Mouse (Mus musculus): ENCODE measurements around the gene Pycr1. TPM values are rescaled to one million over a fixed set of nuclear protein-coding genes. Genes with fewer than 3 reads are reported as not detected.

The Pycr1 gene
- polyA plus RNA-seq, 1 experiment from 2014 or later = 25.4 TPM

Small RNA genes lying within 50 kb of the gene (microRNA-seq; reads per million reads assigned to microRNA genes)
- gene Mir6936 = 1.7 reads per million

Other genes starting within 250 kb of the Pycr1 start
- 32.5 and 34.5 TPM in 2 replicates for gene Nploc4, start 206.1 kb downstream of the Pycr1 start, polyA plus RNA-seq (2015; fragmentation: Nextera tagmentation; extraction: Ambion mirVana)
- gene Tspan10, start 201.1 kb downstream of the Pycr1 start, polyA plus RNA-seq (2015; fragmentation: Nextera tagmentation; extraction: Ambion mirVana) = not detected in 2 replicates
- gene Pde6g, start 190.3 kb downstream of the Pycr1 start, polyA plus RNA-seq (2015; fragmentation: Nextera tagmentation; extraction: Ambion mirVana) = 0.25 and 0.31 TPM in 2 replicates
- 12.7 and 13.0 TPM in 2 replicates for gene Oxld1, start 185.7 kb downstream of the Pycr1 start, polyA plus RNA-seq (2015; fragmentation: Nextera tagmentation; extraction: Ambion mirVana)
- gene Ccdc137, start 185.7 kb downstream of the Pycr1 start, polyA plus RNA-seq (2015; fragmentation: Nextera tagmentation; extraction: Ambion mirVana) = 31.2 and 35.5 TPM in 2 replicates
- 43.8 and 44.6 TPM in 2 replicates for gene Arl16, start 176.2 kb downstream of the Pycr1 start, polyA plus RNA-seq (2015; fragmentation: Nextera tagmentation; extraction: Ambion mirVana)
- 125 and 133 TPM in 2 replicates for gene Mrpl12, start 159.2 kb downstream of the Pycr1 start, polyA plus RNA-seq (2015; fragmentation: Nextera tagmentation; extraction: Ambion mirVana)
- gene Slc25a10, start 151.9 kb downstream of the Pycr1 start, polyA plus RNA-seq (2015; fragmentation: Nextera tagmentation; extraction: Ambion mirVana) = 67.5 and 70.9 TPM in 2 replicates
- gene Gcgr, start 113.1 kb downstream of the Pycr1 start, polyA plus RNA-seq (2015; fragmentation: Nextera tagmentation; extraction: Ambion mirVana) = 0.91 and 1.1 TPM in 2 replicates
- 205 and 209 TPM in 2 replicates for gene Mcrip1, start 94.0 kb downstream of the Pycr1 start, polyA plus RNA-seq (2015; fragmentation: Nextera tagmentation; extraction: Ambion mirVana)
- 0.65 and 1.7 TPM in 2 replicates for gene Ppp1r27, start 92.6 kb downstream of the Pycr1 start, polyA plus RNA-seq (2015; fragmentation: Nextera tagmentation; extraction: Ambion mirVana)
- 847 and 883 TPM in 2 replicates for gene P4hb, start 70.5 kb downstream of the Pycr1 start, polyA plus RNA-seq (2015; fragmentation: Nextera tagmentation; extraction: Ambion mirVana)
- gene Arhgdia, start 62.1 kb downstream of the Pycr1 start, polyA plus RNA-seq (2015; fragmentation: Nextera tagmentation; extraction: Ambion mirVana) = 697 and 699 TPM in 2 replicates
- 511 and 543 TPM in 2 replicates for gene Alyref, start 45.4 kb downstream of the Pycr1 start, polyA plus RNA-seq (2015; fragmentation: Nextera tagmentation; extraction: Ambion mirVana)
- gene Anapc11, start 45.3 kb downstream of the Pycr1 start, polyA plus RNA-seq (2015; fragmentation: Nextera tagmentation; extraction: Ambion mirVana) = 215 and 222 TPM in 2 replicates
- 0.78 and 1.4 TPM in 2 replicates for gene Npb, start 35.3 kb downstream of the Pycr1 start, polyA plus RNA-seq (2015; fragmentation: Nextera tagmentation; extraction: Ambion mirVana)
- 103 and 126 TPM in 2 replicates for gene Pcyt2, start 25.8 kb downstream of the Pycr1 start, polyA plus RNA-seq (2015; fragmentation: Nextera tagmentation; extraction: Ambion mirVana)
- gene Sirt7, start 18.5 kb downstream of the Pycr1 start, polyA plus RNA-seq (2015; fragmentation: Nextera tagmentation; extraction: Ambion mirVana) = 32.6 and 34.3 TPM in 2 replicates
- gene Mafg, start 10.2 kb downstream of the Pycr1 start, polyA plus RNA-seq (2015; fragmentation: Nextera tagmentation; extraction: Ambion mirVana) = 23.3 and 24.5 TPM in 2 replicates
- gene Myadml2, start 4.4 kb upstream of the Pycr1 start, polyA plus RNA-seq (2015; fragmentation: Nextera tagmentation; extraction: Ambion mirVana) = 0.55 and 1.3 TPM in 2 replicates
- gene Notum, start 17.4 kb upstream of the Pycr1 start, polyA plus RNA-seq (2015; fragmentation: Nextera tagmentation; extraction: Ambion mirVana) = 4.1 and 4.3 TPM in 2 replicates
- 138 and 143 TPM in 2 replicates for gene Aspscr1, start 29.2 kb upstream of the Pycr1 start, polyA plus RNA-seq (2015; fragmentation: Nextera tagmentation; extraction: Ambion mirVana)
- gene Cenpx, start 70.0 kb upstream of the Pycr1 start, polyA plus RNA-seq (2015; fragmentation: Nextera tagmentation; extraction: Ambion mirVana) = 160 and 167 TPM in 2 replicates
- gene Lrrc45, start 70.2 kb upstream of the Pycr1 start, polyA plus RNA-seq (2015; fragmentation: Nextera tagmentation; extraction: Ambion mirVana) = 57.9 and 59.9 TPM in 2 replicates
- gene Rac3, start 77.7 kb upstream of the Pycr1 start, polyA plus RNA-seq (2015; fragmentation: Nextera tagmentation; extraction: Ambion mirVana) = 54.9 and 60.5 TPM in 2 replicates
- 45.1 and 55.1 TPM in 2 replicates for gene Dcxr, start 83.5 kb upstream of the Pycr1 start, polyA plus RNA-seq (2015; fragmentation: Nextera tagmentation; extraction: Ambion mirVana)
- 102 and 103 TPM in 2 replicates for gene Cbr2, start 88.3 kb upstream of the Pycr1 start, polyA plus RNA-seq (2015; fragmentation: Nextera tagmentation; extraction: Ambion mirVana)
- 3.9 and 4.8 TPM in 2 replicates for gene Hmga1b, start 119.0 kb upstream of the Pycr1 start, polyA plus RNA-seq (2015; fragmentation: Nextera tagmentation; extraction: Ambion mirVana)
- gene Rfng, start 140.4 kb upstream of the Pycr1 start, polyA plus RNA-seq (2015; fragmentation: Nextera tagmentation; extraction: Ambion mirVana) = 35.4 and 38.3 TPM in 2 replicates
- 205 and 213 TPM in 2 replicates for gene Gps1, start 140.5 kb upstream of the Pycr1 start, polyA plus RNA-seq (2015; fragmentation: Nextera tagmentation; extraction: Ambion mirVana)
- gene Dus1l, start 152.6 kb upstream of the Pycr1 start, polyA plus RNA-seq (2015; fragmentation: Nextera tagmentation; extraction: Ambion mirVana) = 84.3 and 90.4 TPM in 2 replicates
- gene Fasn, start 180.8 kb upstream of the Pycr1 start, polyA plus RNA-seq (2015; fragmentation: Nextera tagmentation; extraction: Ambion mirVana) = 49.0 and 53.2 TPM in 2 replicates

Measured in lung, embryonic 15.5 days (tissue).